Mouse (Mus musculus) brain, embryonic 18.5 days (tissue): Measurements from ENCODE around the gene Slc38a10.

Source experiments
- DNase-seq: peaks from one replicate; pipeline ENCODE4 v3.0.0-alpha.2; 2012; ENCODE audit warnings: low read depth, low spot score

The Slc38a10 gene

DNA sequence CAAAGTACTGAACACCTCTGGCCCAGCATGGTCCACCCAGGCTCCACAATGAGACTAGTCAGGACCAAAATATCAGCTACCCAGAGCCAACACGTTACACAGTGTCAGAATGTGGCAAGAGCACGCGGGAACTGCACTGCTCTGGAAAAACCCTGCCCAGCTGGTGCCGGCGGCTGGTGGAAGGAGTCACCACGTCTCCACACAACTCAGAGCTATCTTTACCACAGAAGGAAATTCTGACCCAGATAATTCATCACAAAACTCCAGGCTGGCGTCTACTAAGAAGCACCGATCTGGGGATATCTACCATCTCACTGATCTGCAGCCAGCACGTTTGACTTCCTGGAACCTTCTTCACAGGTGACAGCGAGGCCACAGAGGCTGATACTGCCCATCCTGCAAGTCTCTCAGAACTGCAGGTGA is 11.8 kb downstream of the Slc38a10 start:
- no peak for DNase-seq

DNA sequence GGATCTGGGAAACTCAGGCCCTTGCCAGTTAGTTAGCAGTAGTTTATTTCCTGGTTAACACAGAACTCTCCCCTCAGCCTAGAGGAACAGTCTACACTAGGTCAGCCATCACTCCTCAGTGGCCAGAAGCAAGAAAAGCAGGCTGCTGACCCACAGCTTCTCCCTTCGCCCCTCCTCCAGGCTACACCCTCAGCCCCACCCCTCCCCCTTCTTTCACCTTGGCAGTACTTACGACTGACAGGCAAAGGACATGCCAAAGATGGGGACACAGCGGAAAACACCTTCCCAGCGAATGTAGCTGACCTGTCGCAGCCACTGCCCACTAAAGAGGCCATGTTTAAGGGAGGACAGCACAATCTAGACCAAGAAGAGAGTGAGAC is 13.5 kb downstream of the Slc38a10 start:
- DNase-seq, result no peak

DNA sequence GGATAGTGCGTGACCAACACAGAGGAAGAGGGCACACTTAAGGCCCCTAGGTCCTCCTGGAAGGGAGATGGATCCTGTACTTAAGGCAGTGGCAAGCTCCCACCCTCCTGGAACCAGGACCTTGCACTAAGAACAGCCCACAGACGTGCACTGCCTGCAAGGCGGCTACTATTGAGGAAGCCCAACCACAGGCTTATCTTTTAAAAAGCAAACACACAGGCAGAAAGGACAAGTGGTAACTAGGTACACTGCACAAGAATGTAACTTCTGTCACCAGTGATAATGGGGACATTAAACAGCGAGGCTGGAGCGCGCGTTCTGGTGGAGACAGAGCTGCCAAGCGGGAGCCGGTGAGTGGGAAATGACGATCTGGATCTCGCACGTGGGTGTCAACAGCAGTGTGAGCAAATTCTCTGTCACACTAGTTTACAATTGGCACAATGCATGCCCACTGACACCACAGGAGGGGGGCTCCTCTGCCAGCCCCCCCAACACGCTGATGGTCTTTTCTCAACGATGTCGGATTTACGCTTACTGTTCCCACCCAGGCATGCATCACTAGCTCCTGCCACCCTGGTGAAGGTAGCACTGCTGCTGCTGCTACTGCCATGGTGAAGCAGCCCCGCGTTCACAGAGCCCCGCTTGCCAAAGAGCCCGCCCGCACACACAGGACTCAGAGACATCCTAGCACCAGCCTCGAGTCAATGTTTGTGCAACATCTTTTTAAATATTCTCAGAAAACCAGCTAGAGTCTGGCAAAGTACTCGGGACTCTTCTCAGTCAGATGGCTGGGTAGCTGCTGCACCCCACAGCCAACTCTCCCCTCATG is 14.1 kb downstream of the Slc38a10 start:
- no peak for DNase-seq

GRCm38 (mm10) chr11:120136195-120136594 is 15.0 kb downstream of the Slc38a10 start:
- no peak for DNase-seq

DNA sequence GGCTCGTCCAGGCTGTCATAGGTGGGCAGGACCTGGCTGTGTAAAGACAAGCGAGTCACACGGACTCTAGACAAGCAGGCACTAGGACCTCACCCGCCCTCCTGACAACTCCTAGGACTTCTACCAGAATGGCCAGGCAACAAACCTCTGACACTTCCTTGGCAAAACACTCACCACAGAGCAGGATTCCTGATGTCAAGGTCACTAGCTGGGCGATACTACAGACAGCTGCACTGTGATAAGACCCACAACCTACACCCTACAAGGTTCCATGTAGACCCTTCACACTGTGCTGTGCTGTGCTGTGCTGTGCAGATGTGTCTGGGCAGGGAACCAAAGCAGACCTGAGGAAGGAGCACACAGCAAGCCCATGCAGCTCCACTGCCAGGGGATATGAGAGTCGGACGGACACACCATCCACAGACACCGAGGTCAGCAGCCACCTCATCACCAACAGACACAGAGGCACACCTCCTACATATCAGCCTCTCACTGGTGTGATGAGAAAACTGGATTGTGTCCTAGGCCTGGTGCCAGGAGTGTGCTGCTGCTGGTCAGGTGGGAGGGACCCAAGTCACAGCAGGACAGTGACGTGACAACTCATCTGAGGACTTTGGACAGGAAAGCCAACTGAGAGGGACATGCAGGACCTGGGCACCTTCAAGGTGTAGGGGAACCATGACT is 16.2 kb downstream of the Slc38a10 start:
- no peak for DNase-seq

GRCm38 (mm10) chr11:120134148-120134547 is 17.0 kb downstream of the Slc38a10 start:
- DNase-seq, result no peak

- DNase-seq, result no peak
Observed at GRCm38 (mm10) chr11:120129281-120129680, 21.9 kb downstream of the Slc38a10 start.

DNA sequence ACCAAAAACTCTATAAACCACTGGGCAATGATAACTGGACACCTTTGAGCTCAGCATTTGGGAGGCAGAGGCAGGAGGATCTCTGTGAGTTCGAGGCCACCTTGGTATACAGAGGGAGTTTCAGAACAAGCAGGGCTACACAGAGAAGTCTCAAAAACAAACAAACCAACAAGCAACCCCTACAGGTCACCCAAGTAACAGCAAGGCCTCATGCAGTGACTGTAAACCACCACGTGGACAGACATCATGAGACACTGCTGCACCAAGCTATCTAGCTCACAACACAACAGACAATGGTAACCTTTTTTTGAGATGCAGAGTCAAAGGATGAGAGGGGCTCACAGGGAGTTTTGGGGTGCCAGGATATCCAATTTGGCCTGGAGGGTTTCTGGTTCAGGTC is 24.3 kb downstream of the Slc38a10 start:
- DNase-seq, result no peak

- no peak for DNase-seq
Observed at GRCm38 (mm10) chr11:120122126-120122525, 29.0 kb downstream of the Slc38a10 start.

DNA sequence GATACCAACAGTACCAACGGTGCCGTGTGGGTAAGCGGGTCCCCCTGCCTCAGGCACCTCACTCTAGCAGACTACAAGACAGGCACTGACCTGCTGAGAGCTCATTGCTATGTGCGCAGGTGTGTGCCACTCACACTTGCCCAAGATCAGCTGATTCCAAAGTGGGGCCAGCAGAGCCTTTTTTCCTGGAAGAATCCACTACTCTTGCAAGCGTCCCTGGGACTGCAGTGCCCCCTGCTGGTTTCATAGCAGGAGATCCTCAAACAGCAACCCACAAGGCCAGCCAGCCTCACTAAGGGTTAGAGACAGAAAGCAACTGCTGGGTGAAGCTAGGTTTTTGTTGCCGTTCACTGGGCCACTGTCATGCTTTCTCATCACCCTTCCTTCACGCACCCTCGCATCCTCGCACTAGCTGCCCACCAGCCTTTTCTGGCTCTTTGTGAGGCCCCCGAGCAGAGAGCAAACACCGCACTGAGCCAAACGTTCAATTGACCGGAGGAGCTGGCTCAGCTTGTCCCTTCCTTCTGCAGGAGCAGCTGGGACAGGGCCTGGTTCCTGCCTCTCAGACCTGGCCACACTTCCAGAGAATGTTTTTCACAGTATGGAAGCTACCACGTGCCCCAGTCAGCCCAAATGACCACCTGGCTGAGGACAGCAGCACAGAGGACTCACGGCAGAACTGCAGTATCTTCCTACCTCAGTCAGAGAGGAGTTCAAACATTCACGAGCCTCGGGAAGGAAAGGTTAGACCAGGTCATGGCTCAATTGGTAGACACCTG is 30.3 kb downstream of the Slc38a10 start:
- no peak for DNase-seq

- no peak for DNase-seq
Observed at GRCm38 (mm10) chr11:120119936-120120541, 31.1 kb downstream of the Slc38a10 start.

DNA sequence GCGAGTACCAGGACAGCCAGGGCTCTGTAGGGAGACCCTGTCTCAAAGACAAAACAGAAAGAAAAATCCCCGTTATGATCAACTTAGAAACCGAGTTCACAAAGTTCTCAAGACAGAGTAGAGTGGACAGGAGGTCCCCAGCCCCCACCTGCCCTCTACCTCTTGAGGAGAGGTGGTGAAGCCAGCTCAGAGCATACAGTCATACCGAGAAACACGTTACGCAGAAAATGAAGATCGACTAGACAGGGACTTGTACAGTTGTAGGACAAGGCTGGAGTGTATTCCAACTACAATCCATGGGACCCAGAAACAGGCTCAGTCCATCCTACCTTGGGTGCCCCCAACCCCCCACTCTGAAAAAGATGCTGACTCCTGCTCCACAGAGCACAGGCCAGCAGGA is 32.0 kb downstream of the Slc38a10 start:
- no peak for DNase-seq

DNA sequence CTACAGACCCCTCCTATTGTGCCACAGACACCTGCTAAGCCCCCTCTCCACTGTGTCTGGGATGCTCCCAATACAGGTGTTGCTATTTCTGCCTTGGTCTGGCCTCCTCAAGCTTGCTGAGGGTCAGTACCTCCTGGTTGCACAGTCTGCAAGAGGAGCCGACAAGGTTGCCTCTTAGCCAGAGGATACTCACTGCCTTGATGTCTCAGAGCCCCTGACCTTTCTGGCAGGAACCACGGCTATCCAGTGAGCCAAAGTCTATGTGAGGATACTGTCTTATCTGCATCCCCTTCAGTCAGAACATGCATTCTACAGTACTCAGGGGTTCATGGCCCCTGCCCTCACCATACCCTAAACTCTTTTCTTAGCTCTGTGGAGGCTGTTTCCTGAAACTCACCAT is 33.5 kb downstream of the Slc38a10 start:
- no peak for DNase-seq

- no peak for DNase-seq
Observed at GRCm38 (mm10) chr11:120114488-120115215, 36.5 kb downstream of the Slc38a10 start.

- DNase-seq, result no peak
Observed at GRCm38 (mm10) chr11:120112136-120112535, 39.0 kb downstream of the Slc38a10 start.

- DNase-seq, result no peak
Observed at GRCm38 (mm10) chr11:120111033-120111432, 40.1 kb downstream of the Slc38a10 start.

- no peak for DNase-seq
Observed at GRCm38 (mm10) chr11:120110554-120110953, 40.6 kb downstream of the Slc38a10 start.

DNA sequence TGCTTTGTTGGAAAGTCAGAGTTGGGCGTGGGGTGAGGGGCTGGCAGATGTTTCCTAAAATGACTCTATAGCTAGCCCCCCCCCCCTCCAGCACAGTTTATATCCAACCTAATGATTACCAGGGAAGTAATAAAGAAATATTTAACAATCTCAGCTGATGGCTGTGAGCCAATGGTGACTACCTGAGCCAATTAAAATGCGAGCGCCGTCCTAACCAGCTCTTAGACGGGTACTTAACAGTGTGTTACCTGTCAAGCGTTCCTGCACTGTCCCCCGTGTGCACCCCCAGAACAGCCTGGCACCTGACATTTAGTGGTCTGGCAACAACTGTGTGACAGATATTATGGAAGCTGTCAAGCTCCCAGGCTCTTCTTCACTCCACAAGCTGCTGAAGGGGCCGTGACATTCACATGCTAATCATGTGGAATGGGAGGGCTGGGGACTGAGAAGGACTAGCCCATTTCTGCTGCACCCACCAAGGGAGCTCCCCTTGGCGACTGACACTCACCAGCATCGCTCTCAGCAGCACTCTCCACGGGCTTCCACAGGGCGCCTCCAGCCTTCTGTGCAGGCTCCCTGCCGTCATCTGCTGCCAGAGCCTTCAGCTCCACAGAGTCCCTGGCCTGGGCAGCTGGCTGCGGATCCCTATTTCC is 41.5 kb downstream of the Slc38a10 start:
- no peak for DNase-seq

DNA sequence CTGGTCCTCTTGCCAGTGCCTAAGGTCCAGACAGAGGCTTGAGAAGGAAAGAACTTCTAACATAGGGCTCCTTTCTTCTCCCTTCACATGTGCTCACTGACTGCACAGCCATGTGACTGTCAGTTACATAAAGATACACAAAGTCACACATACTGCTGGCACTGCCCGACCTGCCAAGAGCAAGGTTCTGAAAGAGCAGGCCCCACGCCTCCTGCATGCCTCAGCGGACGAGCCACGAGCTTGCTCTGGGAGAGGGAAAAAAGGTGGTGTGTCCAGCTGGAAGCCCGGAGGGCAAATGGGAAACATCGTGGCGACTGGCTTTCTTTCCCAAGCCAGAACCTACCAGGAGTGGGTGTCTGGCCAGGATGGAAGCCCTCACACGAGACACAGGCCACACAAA is 43.4 kb downstream of the Slc38a10 start:
- DNase-seq, result no peak

DNA sequence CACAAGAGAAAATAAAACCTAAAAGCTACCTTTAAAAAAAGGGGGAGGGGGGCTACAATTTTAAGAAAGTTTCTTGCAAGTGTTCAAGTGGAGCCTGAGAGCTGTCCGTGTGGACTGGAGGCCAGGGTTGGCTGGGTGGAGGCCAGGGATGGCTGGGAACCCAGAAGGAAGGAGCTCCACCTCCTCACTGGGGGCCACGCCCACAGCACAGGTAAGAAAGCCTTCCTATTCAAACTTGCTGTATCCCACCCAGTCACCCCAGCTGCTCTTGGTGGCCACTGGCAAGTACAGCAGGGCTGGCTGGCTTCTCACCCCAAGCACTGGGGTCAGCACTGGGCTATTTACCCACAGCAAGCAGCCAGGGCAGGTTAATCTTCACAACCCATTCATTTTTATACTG is 44.1 kb downstream of the Slc38a10 start:
- no peak for DNase-seq
